Mouse (Mus musculus): ENCODE results near the gene Gnaq. TPM values are rescaled to one million over a fixed set of nuclear protein-coding genes. Genes with fewer than 3 reads are reported as not detected.
"Not testable (repeated sequence)": the region's sequence is repeated elsewhere in the genome, so short reads cannot be mapped to it uniquely, and the experiment has no call there.

Gnaq gene
- total RNA-seq, 2 experiments from 2014 or later = 52.6 to 61.1 TPM

DNA sequence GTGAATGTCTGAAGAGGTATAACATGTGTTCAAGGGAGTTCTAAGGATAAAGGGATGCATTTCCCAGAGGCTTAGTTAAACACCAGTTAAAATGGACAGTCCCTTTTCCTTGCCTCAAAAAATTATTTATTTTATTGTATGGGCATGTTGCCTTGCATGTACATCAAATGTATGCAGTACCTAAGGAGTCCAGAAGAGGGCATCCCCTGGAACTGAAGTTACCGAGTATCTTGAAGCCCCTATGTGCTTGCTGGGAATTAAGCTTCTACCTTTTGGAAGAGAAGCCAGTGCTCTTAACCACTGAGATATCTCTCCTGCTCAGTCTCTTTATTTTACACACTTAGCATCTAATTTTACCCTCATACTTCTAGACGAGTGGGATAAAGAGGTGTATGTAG is 127.8 kb downstream of the Gnaq start:
- DNase-seq = no peak

DNA sequence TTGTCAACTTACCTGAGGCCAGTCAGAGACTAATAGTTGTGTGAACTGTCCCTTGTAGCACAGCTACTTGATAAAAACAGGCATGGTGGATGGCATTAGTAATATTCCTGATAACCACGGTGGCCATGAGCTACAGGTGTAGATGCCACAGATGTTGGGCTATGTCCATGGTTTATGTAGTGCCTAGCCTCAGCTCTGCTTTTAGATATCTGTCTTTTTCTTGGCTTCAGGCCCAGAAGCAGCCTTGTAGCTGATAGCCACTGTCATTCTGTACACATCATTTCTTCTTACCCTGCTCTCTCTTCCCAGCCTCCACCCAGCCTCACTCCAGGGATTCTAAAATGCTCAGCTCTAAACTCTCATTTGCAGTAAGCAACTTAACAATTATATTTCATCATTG is 128.3 kb downstream of the Gnaq start:
- peak; percentile 48 for DNase-seq

DNA sequence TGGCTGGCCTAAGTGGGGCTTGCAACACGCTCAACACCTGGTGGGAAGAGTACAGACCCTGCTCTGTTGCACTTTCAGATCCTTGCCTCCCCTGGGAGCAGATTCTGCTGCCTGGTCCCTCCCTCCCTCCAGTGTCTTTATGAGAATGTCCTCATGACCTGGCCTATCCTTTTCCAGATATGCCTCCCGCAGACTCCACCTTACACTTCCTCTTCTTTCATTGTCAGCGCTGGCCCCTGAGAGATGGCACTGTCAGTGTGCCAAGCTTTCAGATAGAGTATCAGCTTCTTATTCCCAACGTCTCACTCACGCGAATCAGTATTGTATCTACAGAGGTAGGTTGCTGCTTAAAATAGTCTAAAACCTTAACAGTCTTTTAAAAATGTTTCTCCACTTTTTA is 129.0 kb downstream of the Gnaq start:
- DNase-seq = no peak

DNA sequence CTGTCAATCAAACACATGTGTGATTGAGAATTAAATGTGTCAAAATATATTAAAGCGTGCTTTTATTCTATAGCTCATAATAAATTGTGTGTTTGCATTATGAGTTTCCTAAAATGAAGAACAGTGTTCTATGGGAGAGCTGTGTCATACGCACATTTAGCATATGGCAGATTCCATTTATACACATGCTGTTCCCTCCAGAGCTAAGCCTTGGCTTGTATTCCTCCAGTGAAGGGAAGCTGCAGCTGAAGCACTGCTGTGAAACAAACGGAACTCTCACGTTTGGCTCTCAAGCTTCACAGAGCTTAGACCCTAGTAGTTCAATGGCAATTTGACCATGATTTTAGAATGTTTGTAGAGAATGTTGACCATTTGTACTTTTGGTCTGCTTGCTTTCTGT is 129.7 kb downstream of the Gnaq start:
- no peak for DNase-seq

DNA sequence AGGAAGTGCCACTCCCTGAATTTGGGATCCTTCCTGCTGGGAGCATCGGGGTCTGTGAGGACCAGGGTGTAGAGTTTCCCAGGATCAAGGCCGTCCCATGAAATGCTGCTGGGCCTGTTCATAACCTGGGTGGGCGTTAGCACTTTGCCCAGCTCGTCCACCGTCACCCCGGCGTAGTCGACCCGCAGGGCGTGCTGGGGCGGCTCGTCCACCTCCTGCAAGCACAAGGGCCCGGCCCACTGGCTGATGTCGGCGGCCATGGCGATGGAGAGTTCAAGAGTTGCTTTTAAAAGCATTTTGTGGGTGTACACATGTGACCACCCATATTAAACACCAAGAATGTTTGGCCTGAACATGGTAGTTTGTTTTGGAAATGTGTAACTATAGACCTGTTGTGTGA is 134.7 kb downstream of the Gnaq start:
- not testable (repeated sequence) for DNase-seq

DNA sequence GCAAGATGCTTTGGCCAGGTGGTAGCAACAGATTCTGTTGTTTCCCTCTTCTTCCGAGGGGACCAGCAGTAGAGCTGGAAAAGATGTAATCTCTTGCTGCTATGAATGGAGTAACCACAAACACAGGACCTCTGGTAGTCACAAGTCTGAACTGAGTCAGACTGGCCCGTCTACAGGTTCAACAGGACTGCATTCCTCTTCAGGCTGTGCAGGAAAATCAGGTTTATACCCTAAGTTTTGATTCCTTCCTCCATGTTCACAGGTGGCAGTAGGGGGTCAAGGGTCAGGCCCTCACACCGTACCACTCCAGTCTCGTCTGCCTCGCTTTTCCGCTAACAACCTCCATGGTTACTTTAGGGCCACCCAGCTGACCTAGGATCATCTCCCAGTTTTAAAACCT is 137.6 kb downstream of the Gnaq start:
- DNase-seq = no peak

DNA sequence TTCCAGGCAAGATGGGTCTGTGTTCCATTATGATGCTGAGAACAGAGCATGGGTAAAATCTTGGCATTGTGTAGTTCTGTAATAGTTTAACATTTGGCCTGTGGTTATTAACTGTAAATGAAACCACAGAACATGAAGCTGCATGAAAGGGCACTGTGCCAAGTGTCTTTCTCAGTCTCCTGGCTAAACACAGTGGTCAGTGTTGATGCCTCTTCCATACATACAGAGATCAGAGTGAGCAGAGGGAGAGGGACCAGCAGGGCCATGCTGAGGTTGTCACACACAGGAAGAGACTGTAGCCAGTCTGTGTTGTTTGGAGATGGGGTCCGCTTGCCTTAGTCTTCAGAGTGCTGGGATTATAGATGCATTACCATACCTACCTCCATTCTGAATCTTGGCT is 138.4 kb downstream of the Gnaq start:
- DNase-seq = no peak

DNA sequence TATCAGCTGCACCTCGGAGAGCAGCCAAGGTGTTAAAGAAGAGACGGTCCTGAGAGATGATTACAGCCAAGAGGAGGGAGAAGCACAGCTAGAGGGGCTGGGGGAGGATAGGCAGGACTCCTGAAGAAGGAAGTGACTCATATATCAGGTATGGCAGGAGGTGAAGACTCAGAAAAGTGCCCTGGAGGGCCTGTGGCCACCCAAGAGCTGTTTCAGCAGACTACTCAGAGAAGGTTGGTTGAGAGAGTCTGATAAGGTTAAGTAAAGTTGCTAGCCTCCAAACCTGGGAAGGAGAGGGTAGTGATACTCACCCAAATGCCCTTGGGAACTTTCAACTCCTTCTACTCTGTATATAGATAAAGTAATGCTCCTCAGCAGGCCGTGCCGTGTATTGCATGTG is 140.4 kb downstream of the Gnaq start:
- no peak for DNase-seq

DNA sequence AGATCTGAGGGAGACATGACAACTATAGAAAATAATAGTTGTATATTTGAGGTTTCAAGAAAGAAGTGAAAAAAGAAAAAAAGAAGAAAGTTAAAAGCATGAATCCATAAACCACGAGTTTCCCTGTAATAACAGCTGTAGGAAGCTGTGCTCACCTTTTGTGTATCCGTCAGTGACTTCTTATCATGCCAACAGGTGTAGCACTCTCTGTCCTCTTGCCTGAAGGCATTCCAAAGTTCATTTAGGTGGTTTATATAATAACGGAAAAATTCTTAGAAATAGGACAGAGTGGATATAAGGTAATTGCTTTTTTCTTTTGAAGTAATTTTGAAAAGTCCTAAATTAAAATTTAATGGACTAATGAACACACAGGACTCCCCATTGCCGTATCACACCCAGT is 147.6 kb downstream of the Gnaq start:
- no peak for DNase-seq

DNA sequence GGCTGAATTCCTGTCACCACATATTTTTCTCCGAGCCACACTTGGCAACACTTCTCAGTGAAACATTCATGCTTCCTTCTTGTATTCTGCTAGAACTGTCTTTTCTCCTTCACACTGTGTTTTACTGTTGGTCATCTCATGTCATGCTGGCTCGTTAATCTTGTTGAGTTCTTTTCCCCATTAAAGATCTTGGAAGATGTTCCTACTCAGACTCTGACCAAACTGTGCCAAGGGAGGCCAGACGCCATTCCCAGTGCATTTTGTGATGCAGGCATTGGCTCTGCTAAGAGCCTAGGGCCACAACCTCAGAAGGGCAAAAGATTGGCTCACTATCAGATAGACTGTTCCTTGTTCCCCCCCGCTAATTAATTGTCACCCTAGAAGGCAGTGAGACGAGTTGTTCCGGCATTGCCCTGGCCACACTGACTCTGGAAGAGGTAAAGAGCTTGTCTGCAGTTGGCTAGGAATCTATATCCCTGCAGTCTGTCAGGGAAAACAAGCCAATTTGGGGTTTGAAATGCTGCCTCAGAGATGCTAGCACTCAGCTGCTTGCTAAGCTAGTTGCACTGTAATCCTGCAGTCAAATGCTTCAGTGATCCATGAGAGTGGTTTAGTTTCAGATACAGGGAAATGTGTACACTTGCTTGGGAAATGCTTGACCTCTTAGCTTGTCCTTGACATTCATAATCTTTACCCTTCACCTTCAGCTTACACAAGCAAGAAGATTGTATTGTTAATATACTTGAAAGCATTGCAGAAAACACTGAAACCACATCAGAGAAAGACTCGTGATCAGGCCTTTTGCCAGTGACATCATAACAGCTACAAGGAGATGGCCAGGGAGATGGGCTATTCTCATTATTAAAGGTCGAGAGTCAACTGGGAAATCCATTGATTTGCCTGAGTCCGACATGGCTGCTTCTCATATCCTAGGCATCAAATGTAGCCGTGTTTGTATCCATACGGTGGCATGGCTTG is 152.7 kb downstream of the Gnaq start:
- DNase-seq = no peak

DNA sequence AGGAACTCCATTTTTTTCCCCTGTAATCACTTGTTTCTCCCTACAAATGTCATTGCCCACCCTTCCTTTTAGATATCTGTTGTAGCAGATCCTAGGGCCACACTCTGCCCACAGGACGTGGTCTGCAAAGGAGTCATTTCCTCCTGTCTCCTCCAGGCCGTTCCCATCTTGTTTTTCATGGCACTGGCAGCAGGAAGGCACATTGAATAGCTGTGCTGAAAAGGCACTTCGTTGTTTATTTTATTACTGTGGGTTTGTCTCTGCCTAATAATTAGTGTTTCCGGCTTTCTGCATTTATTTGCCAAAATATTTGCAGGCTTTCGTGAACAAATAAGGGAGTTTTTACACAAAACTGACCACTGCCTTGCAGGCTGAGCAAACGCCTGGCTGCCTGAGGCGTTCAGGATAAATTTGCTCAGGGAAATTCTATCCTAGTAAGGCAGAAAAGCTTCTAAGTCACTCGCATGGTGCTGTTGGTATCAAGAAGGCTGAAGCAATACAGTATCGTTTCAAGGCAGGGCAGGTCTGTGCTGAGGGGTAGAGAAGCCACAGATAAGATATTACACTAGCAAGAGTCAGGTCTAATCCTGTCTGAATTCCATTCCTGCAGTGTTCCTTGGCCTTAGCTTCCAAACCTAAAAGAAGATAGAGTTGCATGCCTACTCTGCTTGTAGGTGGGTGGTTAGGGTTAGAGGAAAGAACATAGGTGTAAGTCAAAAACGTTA is 154.0 kb downstream of the Gnaq start:
- DNase-seq = no peak

DNA sequence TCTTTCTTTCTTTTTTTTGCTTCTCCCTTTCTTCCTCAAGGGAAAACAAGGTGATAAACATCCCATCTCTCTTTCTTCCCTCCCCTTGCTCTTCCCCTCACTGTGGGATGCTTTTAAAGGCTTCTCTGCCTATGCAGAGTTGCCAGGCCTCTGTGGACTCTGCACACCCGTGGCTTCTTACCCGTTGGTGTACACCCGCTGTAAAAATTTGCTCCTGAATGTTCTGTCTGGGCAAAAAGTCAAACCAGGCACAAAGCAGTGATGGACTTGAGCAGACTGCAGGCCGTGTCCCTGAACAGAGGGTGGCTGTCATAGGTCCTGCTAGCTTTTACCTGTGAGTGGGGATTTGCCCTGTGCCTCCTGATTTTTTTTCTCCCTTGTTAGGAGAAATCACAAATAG is 154.7 kb downstream of the Gnaq start:
- no peak for DNase-seq

DNA sequence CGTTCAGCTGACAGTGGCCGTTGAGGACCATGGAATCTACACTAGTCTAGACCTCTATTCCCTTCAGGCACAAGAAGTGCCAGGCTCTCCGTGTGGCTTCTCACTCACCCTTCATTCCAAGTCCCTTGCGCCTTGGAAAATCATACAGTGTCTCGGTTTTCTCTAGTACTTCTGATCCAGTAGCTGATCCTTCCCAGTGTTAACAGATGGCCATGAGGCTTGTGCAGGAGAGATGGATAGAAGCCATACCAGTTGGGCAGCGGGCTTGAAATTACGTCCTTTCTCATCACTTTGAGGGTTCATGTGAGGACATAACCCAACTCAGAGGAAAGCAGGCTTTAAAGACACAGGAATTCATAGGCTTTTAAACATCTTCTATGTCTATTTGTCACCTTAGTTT is 155.3 kb downstream of the Gnaq start:
- DNase-seq = no peak

DNA sequence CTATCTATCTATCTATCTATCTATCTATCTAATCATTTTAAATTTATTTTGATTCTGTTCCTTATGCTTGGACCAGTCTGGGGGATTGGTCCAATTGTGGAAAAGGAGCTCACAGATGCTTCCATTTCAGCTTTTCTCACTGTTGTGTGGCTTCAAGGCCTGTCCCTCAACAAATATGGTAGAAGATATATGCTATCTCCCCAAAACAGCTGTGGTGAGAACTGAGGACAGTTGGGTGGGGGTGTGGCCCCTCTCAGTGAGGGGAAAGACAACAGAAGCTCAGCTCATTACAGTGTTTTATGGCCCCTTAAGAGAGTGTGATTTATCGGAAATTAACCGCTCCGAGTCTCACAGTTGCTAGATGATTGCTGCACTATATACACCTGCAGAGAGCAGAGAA is 158.5 kb downstream of the Gnaq start:
- DNase-seq = no peak

DNA sequence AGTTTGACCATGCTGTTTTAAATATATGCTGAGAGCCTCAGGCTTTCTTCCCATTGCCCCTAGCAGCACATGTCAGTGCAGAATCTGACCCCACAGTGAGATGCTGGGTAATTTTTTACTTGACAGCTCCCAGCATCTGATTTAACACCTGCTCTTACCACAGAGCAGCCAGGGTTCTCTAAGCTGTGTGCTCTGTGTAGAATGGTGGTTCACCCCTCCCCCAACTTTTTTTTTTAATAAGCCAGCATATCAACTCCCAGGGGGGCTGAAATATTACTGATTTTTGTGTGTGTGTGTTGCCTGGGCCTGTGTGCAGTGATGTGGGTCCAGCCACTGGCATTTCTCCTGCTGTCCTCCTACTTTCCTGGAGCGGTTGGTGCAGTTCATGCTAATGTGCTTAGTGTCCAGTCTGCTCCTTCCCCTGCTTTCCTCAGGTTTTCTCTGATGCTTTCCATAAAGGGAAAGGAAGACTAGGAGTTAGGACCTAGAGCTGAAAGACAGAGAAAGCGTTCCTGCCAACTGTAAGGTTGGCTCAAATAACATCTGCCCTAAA is 159.5 kb downstream of the Gnaq start:
- DNase-seq = no peak

DNA sequence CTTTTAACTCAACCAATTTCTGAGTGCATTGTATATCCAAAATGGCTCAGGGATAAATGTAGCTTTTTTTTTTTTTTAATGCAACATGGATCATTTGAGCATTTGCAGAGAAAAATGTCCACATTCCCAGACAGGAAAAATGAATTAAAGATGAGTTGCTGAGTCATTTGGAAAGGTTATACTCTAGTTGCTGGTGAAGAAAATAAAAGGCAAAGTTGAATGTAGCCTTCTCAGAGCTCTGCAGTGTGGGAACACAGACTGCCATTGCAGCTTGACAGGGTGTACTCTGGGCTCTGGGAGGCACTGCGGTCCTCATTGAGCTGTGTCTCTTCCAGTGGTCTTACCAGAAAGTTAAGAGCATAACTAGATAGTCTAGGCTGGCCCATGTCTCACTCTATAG is 160.3 kb downstream of the Gnaq start:
- DNase-seq = no peak

DNA sequence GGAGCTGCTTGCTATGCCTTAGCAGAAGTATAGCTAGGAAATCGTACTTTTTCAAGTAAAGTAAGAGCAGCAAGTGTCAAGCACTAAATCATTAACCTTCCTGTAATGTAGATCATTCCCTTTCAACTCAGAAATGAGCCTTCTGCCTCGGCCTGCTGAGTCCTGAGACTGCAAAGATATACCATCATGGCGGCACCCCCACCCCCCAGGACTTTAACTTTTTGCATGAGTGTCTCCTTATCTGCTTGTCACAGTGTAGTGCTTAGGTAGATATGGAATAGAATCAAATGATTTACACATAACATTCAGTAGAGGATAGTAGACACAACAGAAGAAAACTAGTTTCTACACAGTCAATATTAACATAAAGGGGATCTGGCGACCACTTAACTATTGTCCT is 167.8 kb downstream of the Gnaq start:
- DNase-seq = no peak

DNA sequence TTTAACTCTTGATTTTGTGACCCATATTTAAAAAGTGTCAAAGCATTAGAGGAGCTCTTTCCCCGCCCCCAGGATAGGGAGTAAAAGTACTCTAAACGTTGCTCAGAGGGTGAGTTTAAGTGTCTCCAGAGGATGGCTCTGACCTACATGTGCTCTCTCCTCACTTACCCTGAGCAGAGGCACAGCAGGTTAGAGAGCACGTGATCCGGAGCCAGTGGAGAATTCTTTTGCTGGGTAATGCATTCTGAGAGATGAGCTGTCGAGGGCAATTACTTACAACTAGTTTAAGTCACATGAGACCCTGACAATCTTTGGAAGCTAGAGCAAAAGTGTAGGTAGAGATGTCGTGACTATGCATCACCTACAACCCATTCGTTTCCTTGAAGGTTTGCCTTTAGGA is 168.7 kb downstream of the Gnaq start:
- DNase-seq = no peak

DNA sequence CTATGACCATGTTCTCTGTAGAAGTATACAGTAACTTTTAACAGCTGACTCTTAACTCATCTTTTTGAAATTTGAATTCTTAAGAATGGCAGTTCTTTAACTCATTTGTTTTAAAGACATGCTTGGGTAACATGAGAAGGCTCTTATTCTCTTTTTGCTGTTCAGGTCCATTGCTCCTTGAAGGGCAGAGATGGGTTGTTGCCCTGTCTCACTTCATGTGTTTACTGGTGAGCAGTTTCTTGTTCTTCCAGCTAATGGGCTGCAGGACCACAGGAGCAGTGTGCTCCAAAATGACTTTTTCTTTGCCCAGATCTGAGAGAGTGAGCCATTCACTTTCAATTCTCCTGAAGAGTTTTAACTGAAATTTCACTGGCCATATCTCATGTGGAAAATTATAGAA is 176.4 kb downstream of the Gnaq start:
- no peak for DNase-seq

DNA sequence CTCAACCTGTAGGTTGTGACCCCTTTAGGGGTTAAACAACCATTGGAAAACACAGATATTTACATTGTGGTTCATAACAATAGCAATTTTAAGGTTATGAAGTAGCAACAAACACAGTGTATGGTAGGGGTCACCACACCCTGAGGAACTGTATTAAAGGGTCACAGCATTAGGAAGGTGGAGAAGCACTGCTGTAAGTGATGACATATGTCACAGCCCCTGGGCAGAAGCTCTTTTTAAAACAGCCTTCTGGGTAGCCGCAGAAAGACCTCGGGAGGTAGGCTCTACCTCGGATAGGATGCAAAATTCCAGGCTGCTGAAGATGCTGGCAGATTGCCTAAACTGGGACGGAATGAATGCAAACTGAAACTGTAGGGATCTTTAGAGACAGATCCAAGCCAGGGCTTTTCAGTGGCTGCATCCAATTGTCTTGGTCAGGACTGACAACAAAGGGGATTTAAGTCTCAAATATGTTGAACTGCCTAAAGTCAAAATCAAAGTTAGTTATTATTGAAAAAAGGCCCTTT is 181.7 kb downstream of the Gnaq start:
- peak; percentile 30 for DNase-seq

DNA sequence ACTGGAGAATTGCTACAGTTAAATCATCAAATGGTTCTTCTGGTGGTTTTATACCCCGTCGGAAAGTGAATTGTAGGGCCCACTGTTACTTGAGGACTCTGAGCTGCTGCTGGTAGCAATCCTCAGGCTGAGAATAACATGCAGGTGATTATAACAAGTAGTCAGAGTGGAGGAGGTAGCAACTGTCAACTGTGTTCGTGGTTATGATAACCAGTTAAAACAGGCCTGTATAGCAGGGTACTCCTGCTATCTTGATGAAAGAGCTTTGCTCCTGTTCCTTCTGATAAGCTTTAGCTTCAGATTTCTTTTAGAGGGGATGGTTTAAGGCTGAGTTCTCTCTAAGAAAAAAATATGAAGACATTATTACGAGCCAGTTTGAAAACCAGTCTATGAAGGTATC is 182.9 kb downstream of the Gnaq start:
- DNase-seq = no peak

DNA sequence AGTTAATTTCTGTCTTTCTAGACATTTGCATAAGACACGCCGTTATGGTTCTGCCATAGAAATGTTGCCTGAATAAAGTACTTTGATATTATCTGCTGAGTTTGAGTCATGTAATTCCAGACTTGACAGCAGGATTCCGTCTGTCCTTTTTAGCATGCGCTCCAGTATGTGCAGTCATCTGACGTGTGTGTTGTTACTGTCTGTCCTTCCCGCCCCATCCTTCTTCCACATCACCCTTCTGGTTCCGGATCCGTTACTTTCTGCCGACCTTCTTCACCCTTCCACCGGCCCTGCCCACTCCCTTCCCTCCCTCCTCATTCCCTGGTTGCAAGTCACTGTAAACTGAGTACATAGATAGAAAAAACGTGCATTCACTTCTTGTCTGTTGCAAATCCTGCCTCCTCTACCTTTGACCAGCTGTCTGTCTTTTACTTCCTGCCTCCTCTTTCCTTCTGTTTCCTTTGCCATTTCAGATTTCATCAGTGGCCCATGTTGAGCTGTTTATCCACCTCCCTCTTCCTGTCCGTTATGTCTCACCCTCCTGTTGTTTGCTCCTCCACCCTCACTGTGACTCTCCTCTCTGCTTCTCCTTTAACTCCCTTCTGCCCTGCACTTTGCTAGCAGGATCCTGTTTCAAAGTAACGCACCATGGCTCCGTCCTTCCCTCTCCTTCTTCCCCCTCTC is 185.6 kb downstream of the Gnaq start:
- DNase-seq = no peak

DNA sequence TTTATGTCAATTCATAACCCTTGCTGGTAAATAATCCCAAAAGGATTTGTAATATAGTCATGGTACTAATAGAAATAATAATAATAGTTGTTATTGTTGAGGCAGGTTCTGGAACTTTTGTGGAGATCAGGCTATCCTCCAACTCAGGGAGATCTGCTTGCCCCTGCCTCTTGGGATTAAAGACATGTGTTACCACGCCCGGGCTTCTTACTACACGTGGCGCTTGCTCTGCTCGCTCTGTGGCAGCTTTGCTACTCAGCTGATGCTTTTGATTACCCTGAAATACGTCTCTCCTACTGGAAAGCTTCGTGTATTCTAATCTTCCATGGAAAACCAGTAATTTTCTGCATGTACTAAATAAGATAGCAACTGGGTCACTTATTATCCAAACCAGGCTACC is 187.4 kb downstream of the Gnaq start:
- DNase-seq = no peak
